Mouse (Mus musculus): ENCODE data around the gene Cry2. TPM values are rescaled to one million over a fixed set of nuclear protein-coding genes. Genes with fewer than 3 reads are reported as not detected.
"Not testable (repeated sequence)": the region's sequence is repeated elsewhere in the genome, so short reads cannot be mapped to it uniquely, and the experiment has no call there.

Gene Cry2
- 10 to 100 TPM; 44.0 to 57.9 (median 47.5) TPM for total RNA-seq (2022)

DNA sequence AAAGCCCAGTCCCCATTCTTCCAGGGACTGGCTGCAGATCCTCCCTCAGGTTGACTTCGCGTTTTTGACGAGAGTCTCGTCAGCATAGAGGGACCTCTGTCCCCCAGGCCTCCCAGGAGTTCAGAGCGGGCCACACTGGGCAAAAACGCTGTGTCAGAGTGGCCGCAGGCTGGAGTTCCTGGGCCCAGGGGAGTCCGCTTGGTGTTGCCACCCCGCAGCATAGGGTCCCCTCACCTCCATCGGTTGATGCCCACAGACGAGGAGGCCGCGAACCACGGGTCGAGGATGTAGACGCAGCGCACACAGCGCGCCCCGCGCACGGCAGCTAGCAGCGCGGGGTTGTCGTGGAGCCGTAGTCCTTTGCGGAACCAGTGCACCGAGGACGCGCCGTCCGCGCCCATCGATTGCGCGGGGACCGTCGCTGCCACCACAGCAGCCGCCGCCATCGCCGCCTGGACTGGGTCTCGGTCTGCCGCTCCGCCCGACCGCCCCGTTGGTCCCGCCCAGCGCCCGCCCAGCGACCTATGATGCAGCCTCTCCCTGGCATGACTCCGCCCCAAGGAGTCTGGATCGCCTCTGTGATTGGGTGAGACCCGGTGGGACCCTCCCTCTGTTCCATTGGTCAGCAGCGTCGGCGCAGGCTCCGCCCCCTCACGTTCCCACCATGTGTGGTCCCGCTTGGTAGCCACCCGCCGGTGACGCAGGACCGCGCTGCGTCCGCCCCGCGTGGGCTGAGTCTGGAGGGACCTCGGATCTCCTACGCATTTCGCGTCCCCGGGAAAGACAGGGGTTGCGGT is at the start of gene Cry2:
Gene Cry2, minus strand, starts transcription at position 466 of the 797 bp plus-strand sequence.
- DNase-seq = peak; percentile 99

DNA sequence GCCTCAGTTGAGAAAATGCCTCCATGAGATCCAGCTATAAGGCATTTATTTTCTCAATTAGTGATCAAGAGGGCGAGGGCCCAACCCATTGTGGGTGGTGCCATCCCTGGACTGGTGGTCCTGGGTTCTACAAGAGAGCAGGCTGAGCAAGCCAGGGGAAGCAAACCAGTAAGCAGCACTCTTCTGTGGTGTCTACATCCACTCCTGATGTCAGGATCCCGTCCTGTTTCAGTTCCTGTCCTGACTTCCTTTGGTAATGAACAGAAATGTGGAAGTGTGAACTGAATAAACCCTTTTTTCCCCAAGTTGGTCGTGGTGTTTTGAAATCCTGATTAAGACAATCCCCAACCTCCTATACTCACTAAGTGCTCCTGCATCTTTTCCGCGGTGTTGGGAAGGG is 49.7 kb upstream of the Cry2 start:
- no peak for DNase-seq

DNA sequence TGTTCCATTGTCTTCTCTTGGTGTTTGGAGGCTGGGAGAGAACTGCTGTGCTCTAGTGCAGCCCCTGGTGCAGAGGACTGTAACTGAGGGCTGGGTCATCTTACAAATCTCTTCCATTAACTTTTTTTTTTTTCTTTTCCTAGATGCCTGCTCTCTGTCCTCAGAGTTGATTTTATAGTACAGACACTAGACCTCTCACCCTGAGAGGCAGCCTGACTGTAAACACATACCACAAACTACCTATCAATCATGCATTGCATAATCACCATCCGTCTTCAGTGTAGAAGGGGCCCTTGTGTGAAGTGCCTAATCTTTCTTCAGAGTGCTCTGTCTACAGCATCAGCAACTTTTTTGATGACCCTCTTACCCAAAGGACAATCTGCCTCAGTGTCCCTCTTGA is 48.7 kb upstream of the Cry2 start:
- DNase-seq = no peak

DNA sequence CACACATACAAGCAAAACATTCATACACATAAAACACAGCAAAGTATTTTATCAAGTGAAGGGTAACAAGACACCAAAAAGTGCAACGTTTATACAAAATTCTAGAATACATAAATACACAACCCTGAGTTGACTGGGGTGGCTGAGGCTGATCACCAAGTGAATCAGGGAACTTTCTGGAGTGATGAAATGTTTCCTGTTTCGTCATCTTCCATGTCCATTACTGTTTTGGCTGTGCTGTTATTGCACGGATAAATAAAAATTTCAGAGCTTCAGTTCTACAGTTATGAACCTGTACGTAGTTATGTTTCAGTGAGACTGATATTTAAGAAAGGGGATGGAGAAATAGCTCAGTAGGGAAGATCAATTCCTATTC is 44.5 kb upstream of the Cry2 start:
- DNase-seq = no peak

DNA sequence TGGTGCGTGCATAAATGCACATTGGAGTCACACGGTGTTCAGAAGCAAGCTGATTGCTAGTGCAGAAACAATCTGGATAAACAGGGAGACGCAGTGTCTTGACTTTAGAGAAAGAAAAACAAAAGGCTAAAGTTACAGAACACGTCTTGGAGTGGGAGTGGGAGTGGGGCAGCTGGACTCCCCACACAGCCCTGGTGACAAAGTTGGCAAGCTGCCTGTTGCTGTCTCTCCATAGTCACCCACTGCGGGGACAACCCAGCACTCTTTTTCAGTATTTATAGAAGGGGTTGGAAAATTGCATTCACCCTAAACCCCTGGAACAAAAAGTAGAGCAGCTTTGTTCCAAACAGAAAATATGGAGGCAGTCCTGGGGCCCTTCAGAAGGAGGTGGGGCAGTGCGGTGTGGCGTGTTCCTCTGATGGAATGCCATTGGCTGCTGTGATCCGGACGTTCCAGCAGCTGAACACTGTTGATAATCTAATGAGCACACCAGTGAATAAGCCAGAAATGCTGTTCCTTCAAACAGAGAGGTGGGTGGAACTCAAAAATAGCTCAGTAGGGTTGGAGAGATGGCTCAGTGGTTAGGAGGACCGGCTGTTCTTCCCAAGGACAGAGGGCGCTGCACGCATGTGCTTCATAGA is 43.9 kb upstream of the Cry2 start:
- no peak for DNase-seq

DNA sequence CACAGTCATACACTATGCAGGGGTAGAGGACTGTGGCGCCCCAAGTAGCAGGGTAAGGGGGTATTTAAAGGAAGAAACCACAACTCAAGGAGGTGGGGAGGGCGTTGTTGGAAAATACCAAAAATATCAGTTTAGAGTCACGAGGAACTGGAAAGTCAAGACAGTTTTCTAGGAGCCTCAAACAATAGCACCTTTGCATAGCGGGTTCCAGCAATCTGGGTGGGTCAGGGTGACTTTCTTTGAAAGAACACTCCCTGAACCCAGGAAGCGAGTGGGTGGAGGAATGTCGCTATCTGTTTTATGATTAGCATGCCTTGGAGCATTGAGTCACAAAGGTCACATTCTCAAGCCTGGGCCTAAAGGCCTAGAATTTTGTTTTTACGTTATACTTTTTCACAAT is 42.7 kb upstream of the Cry2 start:
- not testable (repeated sequence) for DNase-seq

DNA sequence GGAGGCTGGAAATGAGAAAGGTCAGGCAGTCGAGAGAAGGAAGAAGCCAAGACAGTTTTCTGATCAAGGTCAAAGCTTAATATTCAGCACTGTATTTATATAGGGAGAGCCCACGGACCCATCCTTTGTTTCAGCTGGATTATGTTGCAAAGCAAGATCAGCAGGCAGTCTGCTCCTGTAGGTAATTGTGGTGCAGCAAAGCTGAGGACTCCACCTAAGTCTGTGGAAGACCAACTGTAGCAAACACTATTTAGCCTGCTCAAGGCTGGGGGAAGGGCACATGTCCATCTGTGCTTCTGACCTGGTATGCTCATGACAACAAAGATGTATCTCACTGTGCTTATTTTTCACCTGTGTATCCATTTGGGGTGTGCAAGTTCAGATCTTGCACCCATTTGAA is 41.9 kb upstream of the Cry2 start:
- no peak for DNase-seq

DNA sequence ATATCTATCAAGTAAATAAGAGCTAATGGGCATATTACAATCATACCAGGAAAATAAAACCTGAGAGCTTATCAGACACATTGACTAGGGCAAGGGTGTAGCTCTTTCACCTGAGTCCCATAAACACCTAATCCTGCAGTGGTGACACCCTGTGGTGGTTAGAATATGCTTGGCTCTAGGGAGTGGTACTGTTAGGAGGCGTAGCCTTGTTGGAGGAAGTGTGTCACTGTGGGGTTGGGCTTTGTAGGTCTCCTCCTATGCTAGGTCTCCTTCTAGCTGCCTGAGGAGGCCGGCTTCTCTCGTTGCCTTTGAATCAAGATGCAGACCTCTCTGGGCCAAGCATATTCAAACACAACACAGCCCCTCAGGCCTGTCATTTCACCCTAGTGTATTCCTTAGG is 41.1 kb upstream of the Cry2 start:
- DNase-seq = no peak

DNA sequence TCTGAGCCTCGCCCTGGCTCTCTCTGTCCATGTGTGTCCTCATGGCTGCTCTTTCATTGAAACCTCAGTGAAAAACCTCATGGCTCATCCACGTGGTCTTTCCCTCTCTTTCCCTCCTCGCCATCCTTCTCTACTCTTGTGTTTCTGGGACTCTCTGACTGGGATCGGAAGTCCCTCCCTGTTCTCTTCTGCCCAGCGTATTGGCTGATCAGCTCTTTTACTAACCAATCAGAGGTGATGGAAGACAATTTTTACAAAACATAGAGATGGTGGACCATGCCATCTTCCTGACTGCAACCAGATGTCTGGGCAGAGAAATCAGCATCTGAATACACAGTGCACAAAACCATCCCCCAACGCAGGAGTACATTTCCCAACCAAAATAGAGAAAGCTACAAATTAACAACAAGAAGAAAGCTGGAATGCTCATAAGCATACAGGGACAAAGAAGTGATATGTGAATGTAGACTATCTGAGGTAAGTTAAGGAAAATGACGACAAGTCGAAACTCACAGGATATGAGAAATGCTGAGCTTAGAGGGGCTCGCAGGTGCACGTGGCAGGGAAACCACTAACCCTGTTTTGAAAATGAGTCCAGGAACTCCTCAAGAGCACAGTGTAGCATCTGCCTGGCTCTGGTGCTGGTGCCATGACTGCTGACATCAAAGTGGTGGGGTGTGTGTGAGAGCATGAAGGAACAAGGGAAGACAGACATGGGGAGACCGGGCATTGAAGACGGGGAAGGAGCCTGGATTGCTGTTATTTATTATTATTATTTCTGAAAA is 38.2 kb upstream of the Cry2 start:
- no peak for DNase-seq

DNA sequence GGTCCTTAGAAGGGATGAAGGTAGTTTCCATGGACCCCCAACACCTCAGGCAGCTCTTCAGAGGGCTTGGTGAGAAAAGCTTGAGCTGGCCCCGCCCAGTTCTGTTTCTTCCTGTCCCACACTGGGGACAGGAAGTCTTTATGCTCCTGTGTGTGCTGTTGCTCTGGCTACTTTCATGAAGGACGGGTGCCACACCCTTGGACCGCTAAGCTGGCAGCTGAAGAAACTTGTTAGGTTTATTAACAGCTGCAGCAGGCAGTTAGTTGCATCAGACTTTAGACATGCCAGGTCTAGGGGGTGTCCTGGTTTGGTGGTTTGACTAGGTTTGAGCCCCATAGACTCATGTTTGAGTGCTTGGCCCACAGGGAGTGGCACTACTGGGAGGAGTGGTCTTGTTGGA is 30.8 kb upstream of the Cry2 start:
- DNase-seq = no peak

DNA sequence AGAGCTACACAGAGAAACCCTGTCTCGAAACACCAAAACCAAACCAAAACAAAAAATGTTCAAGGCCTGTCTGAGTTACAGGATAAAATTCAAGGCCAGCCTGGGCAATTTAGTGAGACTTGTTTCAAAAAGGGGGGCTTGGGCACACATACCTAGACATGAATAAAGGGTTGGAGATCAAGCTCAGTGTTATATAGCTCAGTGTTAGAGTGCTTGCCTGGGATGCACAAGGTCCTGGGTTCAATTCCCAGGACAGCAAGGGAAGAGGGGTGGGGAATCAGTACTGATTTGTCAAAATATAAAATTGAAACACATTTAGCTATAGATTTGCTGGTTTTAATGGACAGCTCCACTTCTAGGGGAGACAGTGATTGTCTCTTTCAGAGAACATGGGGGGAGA is 27.4 kb upstream of the Cry2 start:
- no peak for DNase-seq

DNA sequence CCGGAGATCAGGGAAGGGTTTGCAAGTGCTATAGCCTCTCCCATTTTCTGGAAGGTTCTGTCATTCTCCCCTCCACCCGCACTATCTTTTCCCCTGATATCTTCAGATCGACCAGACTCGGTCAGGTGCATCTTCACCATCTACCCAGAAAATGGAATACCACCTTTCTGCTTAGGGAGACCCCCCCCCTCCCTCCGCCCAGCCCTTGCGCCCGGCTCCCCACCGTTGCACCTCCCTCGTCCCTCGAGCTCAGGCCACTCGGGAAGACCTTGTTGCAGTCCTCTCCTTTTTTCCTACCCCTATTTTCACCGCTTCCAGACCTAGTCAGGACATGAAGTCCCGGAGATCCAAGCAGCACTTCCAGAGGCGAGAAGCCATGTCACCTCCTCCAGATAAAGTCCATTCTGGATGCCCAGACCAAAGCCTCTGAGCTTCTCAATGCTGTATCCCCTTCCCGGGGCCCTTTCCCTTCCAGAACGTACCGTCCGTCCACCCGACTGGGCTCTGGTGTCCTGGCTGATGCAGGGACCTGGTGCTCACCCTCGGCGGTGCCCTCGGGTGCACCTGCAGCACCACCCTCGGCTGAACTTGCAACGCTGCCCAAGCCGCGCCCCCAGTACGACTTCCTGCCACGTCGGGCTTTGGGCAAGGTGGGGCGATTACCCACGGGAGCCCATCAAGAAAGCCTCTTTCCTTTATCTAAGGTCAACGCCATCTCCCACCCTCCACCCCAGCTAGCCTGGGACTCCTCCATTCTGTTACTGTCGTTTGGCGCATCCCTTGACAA is 26.3 kb upstream of the Cry2 start, which contains the start of gene Slc35c1:
Gene Slc35c1, minus strand, starts transcription at position 618 of the 787 bp plus-strand sequence.
- no peak for DNase-seq

DNA sequence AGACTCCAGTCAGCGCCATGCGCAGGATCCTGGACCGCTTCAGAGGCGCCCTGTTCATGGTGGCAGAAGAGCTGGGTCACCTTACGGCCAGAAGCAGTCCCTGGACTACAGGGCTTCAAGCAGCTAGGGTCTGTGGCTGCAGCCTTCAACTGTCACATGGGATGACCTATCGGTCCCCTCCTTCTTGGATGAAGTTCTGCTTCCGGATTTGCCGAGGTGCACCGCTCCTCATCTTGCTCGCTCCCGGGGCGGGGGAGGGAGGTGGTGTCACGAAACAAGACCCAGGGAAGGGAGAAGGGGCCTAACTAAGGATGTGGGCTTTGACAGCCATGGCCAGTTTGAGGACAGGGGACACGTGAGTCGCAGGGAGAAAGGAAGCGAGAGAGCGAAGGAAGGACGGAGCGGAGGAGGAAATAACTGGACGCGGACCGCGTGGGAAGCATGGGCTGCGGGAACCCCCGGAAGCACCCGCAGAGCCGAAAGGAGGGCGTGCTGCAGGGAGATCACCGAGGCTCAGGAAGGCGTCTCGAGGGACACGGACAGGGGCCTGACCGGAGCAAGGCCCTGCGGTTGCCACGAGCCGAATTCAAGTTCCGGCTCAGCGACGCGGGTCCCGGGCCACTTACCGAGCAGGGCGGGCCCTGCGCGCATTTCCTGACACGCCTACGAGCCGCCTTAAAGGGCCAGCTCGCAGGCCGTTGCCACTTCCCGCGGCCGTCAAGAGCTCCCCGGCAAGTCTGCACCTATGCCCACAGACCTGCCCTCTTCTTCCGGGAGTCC is 25.5 kb upstream of the Cry2 start:
- peak; percentile 77 for DNase-seq

DNA sequence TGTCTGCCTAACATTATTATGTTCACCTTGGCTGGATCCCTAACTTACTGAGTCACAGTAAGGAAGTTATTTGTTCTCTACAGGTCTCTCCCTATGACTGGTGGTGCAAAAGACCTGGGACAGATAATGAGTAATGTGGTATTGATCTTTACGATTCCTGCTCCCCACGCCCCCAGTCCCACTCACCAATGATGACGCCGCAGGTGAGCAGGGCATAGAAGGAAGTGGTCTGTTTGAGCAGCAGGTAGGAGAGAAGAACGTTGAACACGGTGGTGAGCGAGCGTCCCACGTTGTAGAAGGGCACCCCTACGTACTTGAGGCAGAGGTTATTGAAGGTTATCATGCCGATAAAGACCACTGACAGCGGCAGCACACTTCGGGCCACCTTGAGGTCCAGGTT is 24.6 kb upstream of the Cry2 start:
- no peak for DNase-seq

DNA sequence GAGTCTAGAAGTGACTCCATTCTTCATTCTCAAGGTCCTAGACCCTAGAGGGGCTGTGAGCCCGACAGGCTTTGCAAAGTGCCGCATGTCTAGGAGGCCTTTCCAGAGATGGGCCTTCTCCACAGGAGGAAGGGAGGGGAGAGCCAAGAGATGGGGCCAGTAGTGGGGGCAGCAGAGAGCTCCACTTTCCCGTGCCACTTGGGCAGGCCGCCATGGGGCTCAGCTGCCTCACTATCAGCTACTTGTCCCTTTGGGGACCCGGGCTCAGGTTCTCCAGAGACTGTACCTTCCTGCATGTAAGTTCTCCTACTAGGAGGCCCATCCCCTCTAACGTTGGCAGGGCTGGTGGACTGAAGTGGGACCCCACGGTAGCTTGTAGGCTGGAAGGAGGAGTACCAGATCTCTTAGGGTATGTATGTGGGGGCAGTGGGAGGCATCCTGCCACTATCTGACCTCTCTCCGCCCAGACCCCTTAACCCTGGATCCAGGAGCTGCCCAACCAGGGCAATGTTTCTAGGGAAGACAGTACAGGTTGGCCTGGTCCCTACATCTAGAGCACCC is 23.2 kb upstream of the Cry2 start:
- DNase-seq = no peak

DNA sequence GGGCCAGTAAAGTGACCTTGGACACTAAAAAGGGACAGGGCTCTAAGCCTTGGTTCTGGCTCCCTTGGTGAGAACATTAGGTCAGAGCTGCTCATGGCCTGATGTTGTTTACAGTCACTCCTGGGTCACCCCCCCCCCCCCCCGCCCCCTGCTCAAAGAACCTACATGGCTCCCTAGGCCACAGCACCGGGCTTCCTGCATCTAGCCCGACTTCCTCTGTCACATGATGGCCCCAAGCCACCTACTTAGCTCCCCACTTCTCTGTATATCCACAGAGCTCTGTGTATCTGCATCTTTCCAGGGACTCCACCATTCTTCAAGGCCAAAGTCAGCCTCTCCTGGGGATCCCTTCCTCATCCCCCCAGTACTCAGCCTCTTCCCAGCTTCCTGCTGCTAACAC is 21.9 kb upstream of the Cry2 start:
- DNase-seq = no peak

DNA sequence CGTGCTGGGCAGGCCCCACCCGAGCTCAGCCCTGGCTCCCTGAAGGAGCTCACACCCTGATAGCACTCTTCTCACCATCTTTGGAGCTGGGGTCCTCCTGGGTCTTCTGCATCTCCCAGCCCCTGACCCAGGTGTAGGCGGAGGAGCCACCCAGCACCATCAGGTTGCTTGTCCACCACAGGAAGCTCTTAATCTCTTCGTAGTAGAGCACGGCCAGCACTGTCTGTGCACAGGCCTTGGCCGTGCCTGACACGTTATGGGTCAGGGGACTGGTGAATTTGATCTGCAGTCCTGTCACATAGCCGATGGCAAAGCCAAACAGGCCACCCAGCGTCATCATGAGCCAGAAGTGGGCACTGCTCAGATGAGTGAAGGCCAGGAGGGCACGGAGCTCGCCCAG is 20.3 kb upstream of the Cry2 start:
- no peak for DNase-seq

DNA sequence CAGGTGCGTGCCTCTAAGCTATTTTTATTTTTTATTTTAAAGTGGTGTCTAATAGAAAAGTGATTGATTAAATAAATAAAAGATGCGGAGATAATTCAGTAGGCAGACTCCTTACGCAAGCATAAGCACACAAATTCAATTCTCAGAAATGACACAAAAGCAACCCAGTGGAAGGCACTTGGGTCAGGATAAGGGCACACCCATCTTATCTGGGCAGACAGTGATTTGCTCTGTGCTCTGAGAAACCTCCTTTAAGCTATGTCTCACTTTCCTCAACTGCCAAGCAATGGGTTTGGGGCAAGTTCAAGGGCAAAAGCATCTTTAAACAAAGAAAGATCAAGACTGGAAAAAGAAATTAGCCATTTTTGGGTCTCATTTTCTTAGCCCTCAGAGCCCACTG is 17.3 kb upstream of the Cry2 start:
- no peak for DNase-seq

DNA sequence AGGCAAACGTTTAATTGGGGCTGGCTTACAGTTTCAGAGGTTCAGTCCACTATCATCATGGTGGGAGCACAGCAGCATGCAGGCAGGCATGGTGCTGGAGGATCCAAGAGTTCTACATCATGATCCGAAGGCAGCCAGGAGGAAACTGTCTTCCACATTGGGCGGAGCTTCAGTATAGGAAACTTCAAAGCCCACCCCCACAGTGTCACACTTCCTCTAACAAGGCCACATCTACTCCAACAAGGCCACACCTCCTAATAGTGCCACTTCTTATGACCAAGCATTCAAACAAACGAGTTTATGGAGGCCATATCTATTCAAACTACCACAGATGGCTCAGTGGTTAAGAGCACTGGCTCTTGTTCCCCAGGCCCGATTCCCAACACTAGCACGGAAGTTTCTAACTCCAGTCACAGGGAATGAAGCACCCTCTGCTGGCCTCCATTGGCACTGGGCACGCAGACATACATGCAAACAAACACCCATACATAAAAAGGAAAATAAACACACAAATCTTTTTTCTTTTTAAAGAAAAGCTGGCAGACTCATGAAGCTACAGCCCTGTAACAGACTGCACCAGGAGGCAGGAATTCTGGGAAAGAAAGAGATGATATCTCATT is 13.4 kb upstream of the Cry2 start:
- DNase-seq = no peak

DNA sequence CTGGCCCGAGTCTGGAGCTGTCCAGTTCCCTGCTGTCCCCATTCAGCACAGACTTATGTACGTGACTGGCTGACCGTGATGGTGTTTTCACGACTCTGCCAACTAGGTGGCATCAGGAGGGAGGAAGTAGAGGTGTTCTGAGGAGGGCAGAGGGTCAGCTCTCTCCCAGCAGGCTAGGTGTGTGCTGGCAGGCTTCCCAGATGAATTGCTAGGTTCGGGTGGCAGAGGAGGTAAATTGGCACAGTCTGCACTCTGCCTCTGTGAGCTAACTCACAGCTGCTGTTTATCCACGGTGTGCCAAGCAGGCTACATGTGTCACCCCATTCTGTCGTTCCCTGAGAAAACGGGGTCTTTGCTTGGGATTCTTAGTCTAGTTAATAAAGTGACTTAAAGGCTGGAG is 12.8 kb upstream of the Cry2 start:
- no peak for DNase-seq

DNA sequence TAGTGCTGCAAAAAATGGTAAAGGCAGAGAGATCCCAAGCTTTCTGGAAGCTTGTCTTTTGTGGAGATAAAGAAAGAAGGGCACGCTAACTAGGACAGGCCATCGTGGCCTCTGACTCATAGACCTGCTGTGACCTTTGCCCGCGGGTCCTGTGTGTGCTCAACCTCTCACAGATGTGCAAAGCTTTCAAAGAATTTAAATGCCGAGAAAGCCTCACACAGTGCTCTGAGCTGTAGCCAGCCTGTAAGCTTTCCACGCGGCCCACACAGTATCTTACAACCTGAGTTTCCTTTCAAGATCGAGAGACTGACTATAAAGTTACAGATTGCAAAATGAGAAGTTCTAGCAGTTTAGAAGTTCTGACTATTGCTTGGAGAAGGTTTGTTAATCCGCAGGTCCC is 12.0 kb upstream of the Cry2 start:
- no peak for DNase-seq

Data from adrenal gland, adult 8-10 months (tissue).